Comparison of ENCODE assay signal across 8 mouse cellular contexts in the genomic region with DNA sequence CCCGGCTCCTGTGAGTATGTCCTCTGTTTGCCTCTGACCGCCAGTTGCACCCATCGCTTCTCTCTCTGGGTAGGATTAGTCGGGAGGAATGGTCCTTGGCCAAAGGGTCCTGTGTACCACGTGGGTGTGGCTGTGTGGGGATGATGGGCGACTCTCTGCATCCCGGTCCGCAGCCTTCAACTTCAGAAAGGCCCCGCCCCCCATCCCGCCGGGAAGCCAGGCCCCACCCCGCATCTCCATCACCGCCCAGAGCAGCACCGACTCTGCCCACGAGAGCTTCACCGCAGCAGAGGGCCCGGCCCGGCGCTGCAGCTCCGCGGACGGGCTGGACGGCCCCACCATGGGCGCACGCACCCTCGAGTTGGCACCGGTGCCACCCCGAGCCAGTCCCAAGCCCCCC. TPM values are rescaled to one million over a fixed set of nuclear protein-coding genes. Genes with fewer than 3 reads are reported as not detected.
A peak's percentile ranks its signal among the peaks of the same experiment; 100 is the strongest.
DNase-seq lines count a peak whose midpoint lies in the region; ATAC-seq lines count a peak whose summit lies in the region.
"Had no signal": no experiment of that assay in that cellular context is flagged by ENCODE, and none has a peak within 500 bp of the region (broad histone marks: within the 10 kb centered on the region; RNA-seq: fewer than 3 reads in every experiment).

No protein-coding gene starts in this region.

- H3K27ac ChIP-seq in hindbrain, embryonic 11.5 days (ENCODE audit: low read depth, low read length): no peak overlapping the region
- no peak overlapping the region for H3K27ac ChIP-seq in hindbrain, embryonic 16.5 days (ENCODE audit: low read depth, low read length)
- no peak overlapping the region for H3K27ac ChIP-seq in forebrain, embryonic 15.5 days (replicated peaks)
- H3K27ac ChIP-seq in midbrain, embryonic 13.5 days: no peak overlapping the region

- no peak for DNase-seq in hindbrain, embryonic 11.5 days (ENCODE audit: low spot score)
- peak; percentile 44 for DNase-seq in R1 (ENCODE audit: low read depth, low spot score)
- no peak for DNase-seq in c-Kit-positive CD71-positive TER-119-positive erythroid progenitor cells, embryonic 14.5 days (ENCODE audit: low spot score)
- DNase-seq: lung, postnatal 10 days had no signal

- H3K4me3 ChIP-seq in hindbrain, embryonic 11.5 days (ENCODE audit: low read depth, low read length): peak overlapping the region; percentile 12; the same call in 1 of the 2 replicates
- no peak overlapping the region for H3K4me3 ChIP-seq in hindbrain, embryonic 16.5 days (ENCODE audit: low read length)
- 0 out of 2 replicates have a peak overlapping the region, but pooled peaks have one; percentile 9 for H3K4me3 ChIP-seq in forebrain, embryonic 15.5 days
- H3K4me3 ChIP-seq in midbrain, embryonic 13.5 days (replicated peaks): peak overlapping the region; percentile 16; the same call in 1 of the 2 replicates

- no peak; the same call in 1 of the 2 replicates for ATAC-seq in hindbrain, embryonic 11.5 days (ENCODE audit: low FRiP score)
- ATAC-seq in hindbrain, embryonic 16.5 days: no peak
- ATAC-seq in forebrain, embryonic 15.5 days (replicated peaks): peak; percentile 32; the same call in 1 of the 2 replicates
- peak; percentile 66; the same call in 1 of the 2 replicates for ATAC-seq in midbrain, embryonic 13.5 days
- ATAC-seq in activated CD4-positive, CD25-positive, alpha-beta regulatory T cell, adult 4 months: no peak

- no peaks in the 10 kb centered on the region for H3K36me3 ChIP-seq in hindbrain, embryonic 11.5 days (ENCODE audit: control insufficient read depth, insufficient read depth, low read length)
- H3K36me3 ChIP-seq in hindbrain, embryonic 16.5 days (ENCODE audit: control insufficient read depth, insufficient read depth, low read length): no peaks in the 10 kb centered on the region
- no peaks in the 10 kb centered on the region for H3K36me3 ChIP-seq in forebrain, embryonic 15.5 days
- H3K36me3 ChIP-seq in midbrain, embryonic 13.5 days: no peaks in the 10 kb centered on the region

- peak overlapping the region; percentile 22 for H3K4me2 ChIP-seq in hindbrain, embryonic 11.5 days (replicated peaks; ENCODE audit: low read depth, low read length)
- no peak overlapping the region for H3K4me2 ChIP-seq in hindbrain, embryonic 16.5 days (ENCODE audit: low read length)
- H3K4me2 ChIP-seq in forebrain, embryonic 15.5 days (replicated peaks): peak overlapping the region; percentile 24
- H3K4me2 ChIP-seq in midbrain, embryonic 13.5 days (replicated peaks): peak overlapping the region; percentile 40

- H3K9ac ChIP-seq in hindbrain, embryonic 11.5 days (ENCODE audit: low read depth, low read length): 0 out of 2 replicates have a peak overlapping the region, but pooled peaks have one; percentile 15
- no peak overlapping the region for H3K9ac ChIP-seq in hindbrain, embryonic 16.5 days (ENCODE audit: low read depth, low read length)
- H3K9ac ChIP-seq in forebrain, embryonic 15.5 days (replicated peaks): no peak overlapping the region
- H3K9ac ChIP-seq in midbrain, embryonic 13.5 days (replicated peaks): peak overlapping the region; percentile 41; the same call in 1 of the 2 replicates

- 15% methylated on average over 26 of the region's 28 CpGs for WGBS in hindbrain, embryonic 11.5 days
- WGBS in hindbrain, embryonic 16.5 days: 25% methylated on average over 28 of the region's 28 CpGs
- 26% methylated on average over 28 of the region's 28 CpGs for WGBS in forebrain, embryonic 15.5 days
- WGBS in midbrain, embryonic 13.5 days: 20% methylated on average over 28 of the region's 28 CpGs

- H3K9me3 ChIP-seq in hindbrain, embryonic 11.5 days (ENCODE audit: control insufficient read depth, low read length): no peaks in the 10 kb centered on the region
- no peaks in the 10 kb centered on the region for H3K9me3 ChIP-seq in hindbrain, embryonic 16.5 days (ENCODE audit: control insufficient read depth, low read length)
- H3K9me3 ChIP-seq in forebrain, embryonic 15.5 days: no peaks in the 10 kb centered on the region
- H3K9me3 ChIP-seq in midbrain, embryonic 13.5 days: no peaks in the 10 kb centered on the region

- peaks cover 9% of the 10 kb centered on the region for H3K27me3 ChIP-seq in hindbrain, embryonic 11.5 days (ENCODE audit: control insufficient read depth, insufficient read depth, low read length)
- H3K27me3 ChIP-seq in hindbrain, embryonic 16.5 days (replicated peaks; ENCODE audit: control insufficient read depth, insufficient read depth, low read length): no peaks in the 10 kb centered on the region
- peaks cover 4% of the 10 kb centered on the region; the same call in 1 of the 2 replicates for H3K27me3 ChIP-seq in forebrain, embryonic 15.5 days
- H3K27me3 ChIP-seq in midbrain, embryonic 13.5 days: peaks cover 19% of the 10 kb centered on the region

- no peaks in the 10 kb centered on the region for H3K4me1 ChIP-seq in hindbrain, embryonic 11.5 days (replicated peaks; ENCODE audit: control insufficient read depth, insufficient read depth, low read length)
- peaks cover 5% of the 10 kb centered on the region for H3K4me1 ChIP-seq in hindbrain, embryonic 16.5 days (ENCODE audit: control insufficient read depth, insufficient read depth, low read depth, low read length)
- H3K4me1 ChIP-seq in forebrain, embryonic 15.5 days: peaks cover 4% of the 10 kb centered on the region; the same call in 1 of the 2 replicates
- H3K4me1 ChIP-seq in midbrain, embryonic 13.5 days (replicated peaks): peaks cover 18% of the 10 kb centered on the region

RNA-seq across cellular contexts. Expression of gene Smim12, which starts 29.1 kb away (rescaled TPM):
- 59.3 and 59.7 TPM in 2 replicates for polyA plus RNA-seq in hindbrain, embryonic 11.5 days (2014; fragmentation: Nextera tagmentation; extraction: Ambion mirVana)
- 61.4 and 61.6 TPM in 2 replicates for polyA plus RNA-seq in hindbrain, embryonic 16.5 days (2015; fragmentation: Nextera tagmentation; extraction: Ambion mirVana)
- 52.2 and 53.8 TPM in 2 replicates for polyA plus RNA-seq in forebrain, embryonic 15.5 days (2015; fragmentation: Nextera tagmentation; extraction: Ambion mirVana)
- 45.1 and 48.0 TPM in 2 replicates for polyA plus RNA-seq in midbrain, embryonic 13.5 days (2015; fragmentation: Nextera tagmentation; extraction: Ambion mirVana)
- polyA plus RNA-seq in activated CD4-positive, CD25-positive, alpha-beta regulatory T cell, adult 4 months (2017; shearing (Covaris generic)): 10 to 100 TPM; 42.1 to 43.4 TPM

RNA-seq across cellular contexts. Expression of gene Dlgap3, which starts 45.5 kb away (rescaled TPM):
- polyA plus RNA-seq in hindbrain, embryonic 11.5 days (2014; fragmentation: Nextera tagmentation; extraction: Ambion mirVana): 6.7 and 7.1 TPM in 2 replicates
- 21.0 and 22.3 TPM in 2 replicates for polyA plus RNA-seq in hindbrain, embryonic 16.5 days (2015; fragmentation: Nextera tagmentation; extraction: Ambion mirVana)
- 11.6 and 12.5 TPM in 2 replicates for polyA plus RNA-seq in forebrain, embryonic 15.5 days (2015; fragmentation: Nextera tagmentation; extraction: Ambion mirVana)
- polyA plus RNA-seq in midbrain, embryonic 13.5 days (2015; fragmentation: Nextera tagmentation; extraction: Ambion mirVana): 7.2 and 10.1 TPM in 2 replicates
- polyA plus RNA-seq in activated CD4-positive, CD25-positive, alpha-beta regulatory T cell, adult 4 months (2017; shearing (Covaris generic)): not detected

Comparison
In these comparisons a context has a peak if more than half of its experiments do, and no peak if none do; other contexts are left out.
1. H3K9ac ChIP-seq: peak in hindbrain, embryonic 11.5 days (single experiment) and midbrain, embryonic 13.5 days (single experiment); none in hindbrain, embryonic 16.5 days (single experiment) and forebrain, embryonic 15.5 days (single experiment).
2. ATAC-seq: peak in forebrain, embryonic 15.5 days (single experiment) and midbrain, embryonic 13.5 days (single experiment); none in hindbrain, embryonic 11.5 days (single experiment), hindbrain, embryonic 16.5 days (single experiment) and activated CD4-positive, CD25-positive, alpha-beta regulatory T cell, adult 4 months (single experiment).